ENCODE assay signal across 8 mouse cellular contexts in the genomic region with DNA sequence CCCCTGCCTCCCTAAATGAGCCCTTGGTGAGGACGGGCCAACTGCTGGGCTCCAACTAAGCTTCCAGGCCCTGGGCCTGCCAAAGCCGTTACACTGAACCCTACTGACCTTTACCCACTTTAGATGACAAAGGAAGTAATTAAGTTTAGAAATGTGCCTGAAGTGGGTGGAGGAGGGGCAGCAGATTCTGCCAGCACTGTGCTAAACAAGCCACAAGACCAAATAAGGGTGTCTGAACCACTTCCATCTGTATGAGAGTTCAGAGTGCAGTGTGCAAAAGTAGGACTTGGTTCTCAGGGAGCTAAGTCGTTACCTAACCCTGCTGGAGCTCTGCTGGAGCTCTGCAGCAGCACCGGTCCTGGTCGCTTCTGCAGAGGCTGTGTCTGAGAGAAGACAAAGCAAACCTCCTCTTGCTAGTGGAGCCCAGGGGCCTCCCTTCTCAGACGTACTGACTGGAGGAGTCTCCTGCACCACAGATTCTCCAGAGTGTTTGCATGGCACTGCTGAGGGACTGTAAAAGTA. TPM values are rescaled to one million over a fixed set of nuclear protein-coding genes. Genes with fewer than 3 reads are reported as not detected.
DNase-seq lines count a peak whose midpoint lies in the region; ATAC-seq and TF ChIP-seq lines count a peak whose summit lies in the region.

No protein-coding gene starts in this region.

- no peak for TF ChIP-seq CTCF in bone marrow, adult 2 months (IDR thresholded peaks at IDR 0.05; ENCODE audit: control insufficient read depth, insufficient read depth, low read length)
- TF ChIP-seq CTCF in intestine, postnatal 0 days (IDR thresholded peaks at IDR 0.05; ENCODE audit: low read depth) = no peak

- H3K9me3 ChIP-seq in intestine, postnatal 0 days (ENCODE audit: control insufficient read depth) = no peaks in the 10 kb centered on the region
- H3K9me3 ChIP-seq in neural tube, embryonic 11.5 days (ENCODE audit: control insufficient read depth, low read length) = no peaks in the 10 kb centered on the region

- no peaks in the 10 kb centered on the region for H3K36me3 ChIP-seq in intestine, postnatal 0 days (ENCODE audit: control insufficient read depth, insufficient read depth)
- H3K36me3 ChIP-seq in neural tube, embryonic 11.5 days (ENCODE audit: control insufficient read depth, insufficient read depth, low read length) = no peaks in the 10 kb centered on the region

- peaks cover 3% of the 10 kb centered on the region for H3K4me1 ChIP-seq in bone marrow, adult 2 months (ENCODE audit: control insufficient read depth, insufficient read depth, low read length)
- peaks cover 14% of the 10 kb centered on the region for H3K4me1 ChIP-seq in intestine, postnatal 0 days (replicated peaks; ENCODE audit: control insufficient read depth, insufficient read depth, low read length)
- H3K4me1 ChIP-seq in neural tube, embryonic 11.5 days (ENCODE audit: control insufficient read depth, insufficient read depth, low read length) = peaks cover 6% of the 10 kb centered on the region

- H3K27ac ChIP-seq in bone marrow, adult 2 months (ENCODE audit: control insufficient read depth, insufficient read depth, low read depth, low read length, poor library complexity) = peak overlapping the region; percentile 82
- peak overlapping the region; percentile 86 for H3K27ac ChIP-seq in intestine, postnatal 0 days (ENCODE audit: low read depth, low read length)
- no peak overlapping the region for H3K27ac ChIP-seq in neural tube, embryonic 11.5 days (ENCODE audit: low read depth, low read length)

- H3K27me3 ChIP-seq in intestine, postnatal 0 days (replicated peaks; ENCODE audit: control insufficient read depth, insufficient read depth, low read length) = no peaks in the 10 kb centered on the region
- H3K27me3 ChIP-seq in neural tube, embryonic 11.5 days (ENCODE audit: control insufficient read depth, insufficient read depth, low read length) = no peaks in the 10 kb centered on the region

- 0 out of 2 replicates have a peak overlapping the region, but pooled peaks have one; percentile 22 for H3K9ac ChIP-seq in intestine, postnatal 0 days (ENCODE audit: low read depth, low read length)
- H3K9ac ChIP-seq in neural tube, embryonic 11.5 days (ENCODE audit: low read length) = no peak overlapping the region

- H3K4me3 ChIP-seq in bone marrow, adult 2 months (replicated peaks; ENCODE audit: control insufficient read depth, low read depth, low read length) = no peak overlapping the region
- H3K4me3 ChIP-seq in intestine, postnatal 0 days (ENCODE audit: low read depth, low read length) = no peak overlapping the region
- H3K4me3 ChIP-seq in neural tube, embryonic 11.5 days (ENCODE audit: low read depth, low read length) = no peak overlapping the region

- peak overlapping the region; percentile 46 for H3K4me2 ChIP-seq in intestine, postnatal 0 days (replicated peaks; ENCODE audit: low read depth)
- no peak overlapping the region for H3K4me2 ChIP-seq in neural tube, embryonic 11.5 days (ENCODE audit: low read depth)

- no peak for TF ChIP-seq POLR2A in bone marrow, adult 2 months (IDR thresholded peaks at IDR 0.05; ENCODE audit: borderline replicate concordance, control insufficient read depth, low read depth, low read length)

- whole genome bisulfite sequencing in bone marrow, adult 2 months = 14% methylated on average over 6 of the region's 6 CpGs
- WGBS in intestine, postnatal 0 days = under 1% methylated on average over 6 of the region's 6 CpGs
- WGBS in neural tube, embryonic 11.5 days = 3% methylated on average over 6 of the region's 6 CpGs

- DNase-seq in layer of hippocampus, adult 11-12 months (ENCODE audit: low spot score) = peak; percentile 28
- no peak for DNase-seq in layer of hippocampus, adult 9-10 months (ENCODE audit: low spot score)
- peak; percentile 18 for DNase-seq in gastrocnemius, postnatal 10 days
- DNase-seq in liver = peak; percentile 35
- DNase-seq in neural tube, embryonic 11.5 days (ENCODE audit: low spot score) = peak; percentile 51
- DNase-seq in thymus, postnatal 25 days = peak; percentile 70

- ATAC-seq in intestine, postnatal 0 days = peak; percentile 91
- ATAC-seq in neural tube, embryonic 11.5 days (ENCODE audit: insufficient read depth, low FRiP score, low TSS enrichment) = no peak

RNA-seq across cellular contexts. Expression of a gene that starts 36.5 kb away (rescaled TPM):
- 82.8 and 172 TPM in 2 replicates for polyA plus RNA-seq in bone marrow, adult 2 months (2011; ENCODE audit: insufficient read depth, insufficient read length, low replicate concordance, missing spikeins)
- total RNA-seq in gastrocnemius, postnatal 10 days (2021) = 100 to 1,000 TPM; 132 to 145 TPM
- 114 and 140 TPM in 2 replicates for polyA plus RNA-seq in intestine, postnatal 0 days (2015; fragmentation: Nextera tagmentation; extraction: Ambion mirVana)
- polyA plus RNA-seq in neural tube, embryonic 11.5 days (2014; fragmentation: Nextera tagmentation; extraction: Ambion mirVana) = 160 and 176 TPM in 2 replicates

RNA-seq across cellular contexts. Expression of a gene that starts 36.6 kb away (rescaled TPM):
- 1.8 and 5.3 TPM in 2 replicates for polyA plus RNA-seq in bone marrow, adult 2 months (2011; ENCODE audit: insufficient read depth, insufficient read length, low replicate concordance, missing spikeins)
- 1 to 10 TPM; 2.9 to 3.7 TPM for total RNA-seq in gastrocnemius, postnatal 10 days (2021)
- polyA plus RNA-seq in intestine, postnatal 0 days (2015; fragmentation: Nextera tagmentation; extraction: Ambion mirVana) = 8.3 and 8.9 TPM in 2 replicates
- 13.1 and 15.3 TPM in 2 replicates for polyA plus RNA-seq in neural tube, embryonic 11.5 days (2014; fragmentation: Nextera tagmentation; extraction: Ambion mirVana)

RNA-seq across cellular contexts. Expression of a gene that starts 44.2 kb away (rescaled TPM):
- 20.9 and 22.2 TPM in 2 replicates for polyA plus RNA-seq in bone marrow, adult 2 months (2011; ENCODE audit: insufficient read depth, insufficient read length, low replicate concordance, missing spikeins)
- 10 to 100 TPM; 14.0 to 21.9 TPM for total RNA-seq in gastrocnemius, postnatal 10 days (2021)
- 54.9 and 55.2 TPM in 2 replicates for polyA plus RNA-seq in intestine, postnatal 0 days (2015; fragmentation: Nextera tagmentation; extraction: Ambion mirVana)
- polyA plus RNA-seq in neural tube, embryonic 11.5 days (2014; fragmentation: Nextera tagmentation; extraction: Ambion mirVana) = 59.6 and 66.7 TPM in 2 replicates

RNA-seq across cellular contexts. Expression of a gene that starts 56.2 kb away (rescaled TPM):
- 467 and 492 TPM in 2 replicates for polyA plus RNA-seq in bone marrow, adult 2 months (2011; ENCODE audit: insufficient read depth, insufficient read length, low replicate concordance, missing spikeins)
- 1,000 to 10,000 TPM; 1,047 to 1,133 TPM for total RNA-seq in gastrocnemius, postnatal 10 days (2021)
- 2,405 and 2,440 TPM in 2 replicates for polyA plus RNA-seq in intestine, postnatal 0 days (2015; fragmentation: Nextera tagmentation; extraction: Ambion mirVana)
- polyA plus RNA-seq in neural tube, embryonic 11.5 days (2014; fragmentation: Nextera tagmentation; extraction: Ambion mirVana) = 3,903 and 3,916 TPM in 2 replicates
